Mouse (Mus musculus) MEL-GATA-1-ER (cell line): Measurements from ENCODE around the gene Trmt1.

Experiments used
- DNase-seq: peaks from one replicate; pipeline ENCODE4 v3.0.0-alpha.2; 2012; ENCODE audit warnings: low read depth; ENCODE audit errors: extremely low read depth

The Trmt1 gene

DNA sequence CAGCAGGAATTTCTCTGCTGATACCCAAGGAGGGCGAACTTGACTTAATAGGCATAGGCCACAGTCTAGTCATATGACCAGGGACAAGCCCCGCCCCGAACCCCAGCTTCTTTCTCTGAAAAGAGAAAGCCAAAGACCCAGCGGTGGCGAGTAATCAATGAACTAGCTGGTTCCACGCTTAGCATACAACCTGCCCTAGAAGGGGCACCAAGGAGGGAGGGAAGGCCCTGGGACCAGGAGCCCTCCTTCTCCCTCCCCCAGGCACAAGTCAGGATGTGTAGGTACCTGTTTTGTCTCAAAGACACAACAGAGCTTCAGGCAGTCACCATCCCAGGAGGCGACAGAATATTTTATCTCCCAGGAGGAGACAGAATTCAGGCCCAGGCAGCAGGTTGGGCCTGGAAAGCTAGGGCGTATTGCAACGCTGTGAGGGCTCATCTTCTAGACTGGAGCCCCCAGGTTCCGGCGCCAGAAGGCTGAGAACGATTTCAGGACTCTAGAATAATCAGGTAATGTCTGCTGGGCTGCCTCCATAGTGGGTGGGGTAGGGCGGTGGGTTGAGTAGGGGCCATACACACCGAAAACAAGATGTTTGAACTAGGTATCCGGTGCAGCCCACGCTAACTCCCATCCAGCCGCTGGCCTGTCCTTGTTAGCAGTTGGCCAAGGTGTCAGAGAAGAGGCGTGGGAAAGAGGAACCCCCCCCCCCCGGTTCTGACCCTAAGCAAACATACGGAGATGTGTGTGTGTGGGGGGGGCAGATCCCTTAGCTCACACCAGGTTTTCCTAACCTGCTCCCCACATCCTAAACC is at the start of gene Trmt1:
Trmt1 (plus strand) TSS at position 117 of the 812 bp plus-strand sequence.
- no peak for DNase-seq

DNA sequence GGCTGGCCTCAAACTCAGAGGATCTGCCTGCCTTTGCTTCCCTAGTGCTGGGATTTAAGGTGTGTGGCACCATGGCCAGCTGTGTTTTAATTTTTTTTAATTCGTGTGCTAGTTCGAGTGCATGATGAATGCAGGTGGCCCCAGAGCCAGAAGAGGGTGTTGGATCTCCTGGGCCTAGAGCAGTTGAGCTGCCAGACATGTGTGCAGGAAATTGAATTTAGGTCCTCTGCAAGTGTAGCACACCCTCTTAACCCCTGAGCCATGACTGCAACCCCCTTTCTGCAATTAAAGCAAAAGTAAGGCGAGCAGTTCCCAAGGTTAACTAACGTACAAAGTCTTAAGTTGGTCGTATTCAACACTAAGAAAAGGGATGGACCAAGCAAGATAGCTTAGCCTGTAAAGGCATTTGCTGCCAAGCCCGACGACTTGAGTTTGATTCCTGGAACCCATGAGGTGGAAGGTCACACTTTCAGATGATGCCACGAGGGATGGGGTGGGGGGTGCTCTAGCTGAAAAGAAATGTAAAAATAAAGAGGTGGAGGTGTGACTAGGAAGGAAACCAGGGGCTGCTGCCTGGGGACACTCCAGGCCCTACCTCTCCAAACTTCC is 48.1 kb upstream of the Trmt1 start:
- no peak for DNase-seq

DNA sequence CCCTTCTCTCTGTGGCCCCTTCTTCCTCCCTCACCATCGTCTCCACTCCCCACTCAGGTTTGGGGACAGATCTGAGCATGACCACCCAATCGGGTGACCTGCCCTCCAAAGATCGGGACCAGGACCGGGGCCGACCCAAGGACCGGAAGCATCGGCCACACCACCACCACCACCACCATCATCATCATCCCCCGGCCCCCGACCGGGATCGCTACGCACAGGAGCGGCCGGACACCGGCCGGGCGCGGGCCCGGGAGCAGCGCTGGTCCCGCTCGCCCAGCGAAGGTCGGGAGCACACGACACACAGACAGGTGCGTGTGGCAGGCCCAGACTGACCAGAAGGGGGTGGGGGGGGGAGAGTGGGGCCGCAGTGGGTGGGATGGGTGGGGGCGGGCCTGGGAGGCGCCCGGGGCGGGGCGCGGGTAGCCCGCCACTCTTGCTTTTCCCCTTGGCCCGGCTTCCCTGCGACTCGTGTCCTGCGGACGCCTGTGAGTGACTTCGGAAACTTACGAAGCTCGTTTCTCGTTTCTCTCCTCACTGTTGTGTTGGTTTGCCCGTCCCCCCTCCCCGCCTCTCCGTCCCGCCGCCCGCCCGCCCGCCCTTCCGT is 47.4 kb upstream of the Trmt1 start:
- no peak for DNase-seq

DNA sequence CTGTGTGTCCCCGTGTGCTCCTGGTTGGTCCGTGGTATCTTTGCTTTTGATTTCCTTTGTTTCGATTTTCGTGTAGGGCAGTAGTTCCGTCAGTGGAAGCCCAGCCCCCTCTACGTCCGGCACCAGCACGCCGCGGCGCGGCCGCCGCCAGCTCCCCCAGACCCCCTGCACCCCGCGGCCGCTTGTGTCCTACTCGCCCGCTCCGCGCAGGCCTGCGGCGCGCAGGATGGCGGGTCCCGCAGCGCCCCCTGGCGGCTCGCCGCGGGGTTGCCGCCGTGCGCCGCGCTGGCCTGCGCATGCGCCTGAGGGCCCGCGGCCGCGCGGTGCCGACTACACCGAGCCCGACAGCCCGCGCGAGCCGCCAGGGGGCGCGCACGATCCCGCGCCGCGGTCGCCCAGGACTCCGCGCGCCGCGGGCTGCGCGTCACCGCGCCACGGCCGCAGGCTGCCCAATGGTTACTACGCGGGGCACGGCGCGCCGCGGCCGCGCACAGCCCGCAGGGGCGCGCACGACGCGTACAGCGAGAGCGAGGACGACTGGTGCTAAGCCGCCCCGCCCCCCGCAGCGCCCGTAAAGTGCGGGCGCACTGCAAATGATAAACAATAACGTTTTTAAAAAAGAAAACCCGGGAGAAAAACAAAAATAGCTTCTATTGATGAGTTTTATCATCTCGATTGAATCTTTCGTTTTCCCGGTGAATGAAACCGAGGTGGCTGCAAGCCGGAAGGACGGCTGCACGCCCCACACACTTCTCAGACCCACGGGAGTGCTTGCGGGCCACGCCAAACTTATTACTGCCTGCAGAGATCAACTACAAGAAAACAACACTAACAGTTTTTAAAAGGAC is 46.7 kb upstream of the Trmt1 start:
- no peak for DNase-seq

GRCm38 (mm10) chr8:84640010-84640588 is 46.0 kb upstream of the Trmt1 start:
- no peak for DNase-seq

DNA sequence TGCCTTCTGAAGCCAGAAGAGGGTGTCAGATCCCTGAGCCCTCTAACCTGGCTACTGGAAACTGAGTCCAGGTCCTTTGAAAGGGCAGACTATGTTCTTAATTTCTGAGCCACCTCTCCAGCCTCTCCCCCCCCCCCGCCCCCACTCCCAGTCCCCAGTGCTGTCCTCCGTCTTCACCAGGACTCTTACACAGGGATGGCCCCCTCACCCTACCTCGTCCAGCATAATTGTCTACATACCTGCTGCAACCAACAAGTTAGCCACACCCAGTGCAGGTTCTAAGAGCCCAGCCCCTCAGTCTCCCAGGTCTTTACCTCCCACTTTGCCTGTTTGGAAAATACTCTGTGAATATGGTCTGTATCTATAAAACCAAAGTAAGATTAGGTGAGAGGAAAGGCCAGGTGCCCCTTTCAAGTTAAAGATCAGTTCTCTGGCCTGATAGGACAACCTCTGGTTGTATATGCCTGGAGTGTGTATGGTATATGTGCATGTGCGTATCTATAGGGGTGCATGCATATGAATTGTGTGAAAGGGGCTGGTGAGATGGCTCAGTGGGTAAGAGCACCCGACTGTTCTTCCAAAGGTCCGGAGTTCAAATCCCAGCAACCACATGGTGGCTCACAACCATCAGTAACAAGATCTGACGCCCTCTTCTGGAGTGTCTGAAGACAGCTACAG is 45.4 kb upstream of the Trmt1 start:
- DNase-seq = no peak

GRCm38 (mm10) chr8:84641578-84642361 is 44.3 kb upstream of the Trmt1 start:
- DNase-seq = no peak

DNA sequence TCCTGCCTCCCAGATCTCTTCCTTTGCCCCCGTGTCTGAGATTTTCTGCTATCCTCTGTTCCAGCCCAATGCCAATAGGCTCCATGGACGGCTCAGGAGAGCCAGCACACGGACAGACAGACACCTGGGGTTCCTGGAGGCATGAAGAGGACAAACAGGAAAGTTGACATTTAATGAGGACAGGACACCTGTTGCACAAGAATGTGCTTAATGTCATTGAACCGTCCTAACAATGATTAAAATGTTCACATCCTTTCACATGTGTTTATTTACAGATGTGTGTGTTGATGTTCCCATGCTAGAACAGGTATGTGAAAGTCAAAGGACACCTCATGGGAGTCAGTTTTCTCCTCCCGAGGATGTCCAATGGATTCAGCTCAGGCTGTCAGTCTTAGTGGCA is 43.1 kb upstream of the Trmt1 start:
- DNase-seq = no peak

GRCm38 (mm10) chr8:84646800-84647199 is 39.3 kb upstream of the Trmt1 start:
- no peak for DNase-seq

GRCm38 (mm10) chr8:84647461-84647901 is 38.6 kb upstream of the Trmt1 start:
- DNase-seq = peak; percentile 94

GRCm38 (mm10) chr8:84650213-84650612 is 35.9 kb upstream of the Trmt1 start:
- DNase-seq = no peak

GRCm38 (mm10) chr8:84653092-84653631 is 32.9 kb upstream of the Trmt1 start:
- DNase-seq = no peak

- no peak for DNase-seq
Measured at GRCm38 (mm10) chr8:84654597-84654996, 31.5 kb upstream of the Trmt1 start.

DNA sequence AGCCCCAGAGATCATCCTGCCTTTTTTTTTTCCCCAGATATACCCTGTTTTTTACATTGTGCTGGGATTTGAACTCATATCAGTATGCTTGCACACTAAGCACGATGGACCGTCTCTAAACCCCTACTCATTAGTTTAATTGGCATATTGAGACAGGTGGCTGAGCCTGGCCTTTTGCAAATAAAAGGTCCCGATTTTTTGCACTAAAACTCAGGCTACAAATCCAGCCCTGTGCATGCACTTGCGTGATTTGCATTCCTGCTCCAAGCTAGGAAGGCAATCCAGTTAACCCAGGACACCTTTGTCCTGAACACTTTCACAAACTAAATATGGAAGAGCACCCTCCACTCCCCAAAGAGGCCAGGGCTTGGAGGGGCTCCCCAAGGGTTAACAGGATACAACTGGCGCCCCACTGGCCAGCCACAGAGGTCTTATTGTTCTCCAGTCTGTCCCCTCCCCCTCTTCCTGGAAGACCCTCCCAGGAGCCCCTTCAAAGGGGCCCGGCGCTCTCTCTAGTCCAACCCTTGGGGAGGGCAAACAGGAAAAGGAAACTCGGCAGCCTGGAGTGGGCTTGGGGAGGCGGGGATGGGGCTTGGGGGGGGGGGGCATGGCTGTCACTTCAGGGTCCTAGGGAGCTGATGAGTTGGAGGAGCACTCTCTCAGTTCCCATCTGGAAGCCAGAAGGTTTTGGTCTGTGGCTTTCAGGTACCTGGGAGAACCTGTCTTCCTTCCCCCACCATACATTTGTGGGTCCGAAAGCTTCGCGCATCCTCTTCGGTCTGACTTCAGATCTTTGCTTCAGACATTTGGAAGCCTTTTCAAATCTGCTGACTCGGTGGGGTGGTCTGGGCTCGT is 30.5 kb upstream of the Trmt1 start:
- DNase-seq = no peak

DNA sequence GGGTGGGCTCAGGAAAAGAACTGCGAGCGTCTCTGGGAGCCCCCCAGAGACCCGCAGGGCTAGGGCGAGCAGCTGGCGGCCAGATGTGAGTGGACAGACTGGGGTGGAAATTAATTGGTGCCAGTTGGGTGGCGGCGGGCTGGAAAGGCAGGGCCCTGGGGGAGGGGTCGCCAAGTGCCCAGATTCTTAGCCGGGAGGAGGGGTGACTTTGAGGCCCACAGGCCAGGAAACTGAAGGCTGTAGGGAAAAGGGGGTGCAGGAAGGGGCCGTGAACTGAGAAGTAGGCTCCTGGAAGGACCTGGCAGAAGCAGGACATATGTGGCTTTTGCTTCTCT is 29.9 kb upstream of the Trmt1 start:
- DNase-seq = no peak

DNA sequence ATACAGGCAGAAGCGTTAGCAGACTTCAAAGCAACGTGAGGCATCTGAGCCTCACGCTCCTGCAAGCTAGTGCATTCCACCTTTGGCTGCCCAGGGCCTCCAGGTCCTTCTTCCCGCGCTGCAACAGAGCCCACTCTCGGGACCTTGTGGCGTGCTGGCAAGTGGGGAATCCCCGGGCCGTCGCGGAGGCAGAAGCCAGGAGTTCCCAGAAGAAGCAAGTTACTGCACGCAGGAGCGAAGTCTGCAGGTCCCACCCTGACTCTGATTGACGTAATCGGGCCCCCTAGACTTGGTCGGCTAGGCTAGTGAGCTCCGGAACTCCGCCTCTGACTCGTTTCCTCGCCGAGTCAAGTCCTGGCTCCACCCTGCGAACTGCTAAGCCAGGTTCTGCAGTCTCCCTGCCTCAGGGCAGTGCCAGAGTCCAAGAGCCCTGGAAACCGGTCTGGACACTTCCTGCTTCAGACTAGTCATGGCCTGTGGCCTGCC is 29.4 kb upstream of the Trmt1 start:
- no peak for DNase-seq

DNA sequence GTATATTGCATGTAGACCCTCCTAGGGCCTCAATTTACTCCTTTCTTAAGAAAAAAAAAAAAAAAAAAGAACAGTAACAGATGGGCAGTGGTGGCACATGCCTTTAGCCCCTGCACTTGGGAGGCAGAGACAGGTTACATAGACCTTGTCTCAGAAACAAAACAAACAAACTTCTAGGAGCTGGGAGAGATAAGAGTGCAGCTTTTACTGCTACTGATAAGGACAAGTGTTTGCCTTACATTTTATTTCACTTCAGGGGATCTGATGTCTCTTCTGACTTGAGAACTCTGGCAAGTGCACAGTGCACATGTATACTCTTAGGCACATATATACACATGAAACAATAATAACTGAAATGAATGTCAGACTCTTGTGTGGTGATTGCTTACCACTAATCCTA is 28.9 kb upstream of the Trmt1 start:
- no peak for DNase-seq

DNA sequence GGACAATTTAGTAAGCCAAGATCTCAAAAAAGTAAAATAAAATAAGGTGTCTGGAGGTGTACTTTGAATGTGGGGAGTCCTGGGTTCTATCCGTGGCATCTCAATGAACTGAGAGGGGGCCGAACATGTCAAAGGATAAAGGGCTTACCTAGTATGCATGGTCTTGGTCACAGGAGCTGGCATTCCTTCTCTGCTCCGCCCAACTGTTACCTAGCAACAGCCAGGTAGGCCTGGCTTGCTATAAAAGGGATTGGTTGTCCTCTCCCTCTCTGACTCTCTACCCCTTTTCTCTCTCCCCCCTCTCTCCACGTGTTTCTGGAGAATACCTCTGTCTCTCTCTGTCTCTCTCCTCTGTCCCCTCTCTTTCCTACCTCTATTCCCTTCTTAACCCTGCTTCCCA is 28.4 kb upstream of the Trmt1 start:
- DNase-seq = no peak

- DNase-seq = no peak
Measured at GRCm38 (mm10) chr8:84658951-84659350, 27.2 kb upstream of the Trmt1 start.
